Mouse (Mus musculus) embryonic facial prominence, embryonic 15.5 days (tissue): Measurements from ENCODE around the gene Pacsin1. TPM values are rescaled to one million over a fixed set of nuclear protein-coding genes. Genes with fewer than 3 reads are reported as not detected.
A peak's percentile ranks its signal among the peaks of the same experiment; 100 is the strongest.
"Not testable (repeated sequence)": the region's sequence is repeated elsewhere in the genome, so short reads cannot be mapped to it uniquely, and the experiment has no call there.

Source experiments
- ATAC-seq: fragments of 200-750 bp; cut with Nextera tagmentation; 2 replicates; pipeline ENCODE4 v1.8.0; 2017; ENCODE audit warnings: low read depth, moderate TSS enrichment; ENCODE audit not compliant: insufficient number of reproducible peaks, low FRiP score, low TSS enrichment
- H3K27ac ChIP-seq: fragments of 300-500 bp; sonication (generic); replicated peaks from 2 replicates; pipeline ENCODE4 v1.5.1; 2015; ENCODE audit warnings: mild to moderate bottlenecking, inconsistent platforms
- H3K27me3 ChIP-seq: fragments of 300-500 bp; sonication (generic); 2 replicates; pipeline ENCODE4 v1.6.1; 2015; ENCODE audit warnings: inconsistent platforms
- H3K36me3 ChIP-seq: fragments of 300-500 bp; sonication (generic); 2 replicates; pipeline ENCODE4 v1.6.1; 2015; ENCODE audit warnings: mild to moderate bottlenecking, inconsistent platforms
- H3K4me1 ChIP-seq: fragments of 300-500 bp; sonication (generic); 2 replicates; pipeline ENCODE4 v1.6.1; 2015; ENCODE audit warnings: inconsistent platforms
- H3K4me2 ChIP-seq: fragments of 300-500 bp; sonication (generic); replicated peaks from 2 replicates; pipeline ENCODE4 v1.6.1; 2015; ENCODE audit warnings: mild to moderate bottlenecking, inconsistent platforms
- H3K4me3 ChIP-seq: fragments of 300-500 bp; sonication (generic); replicated peaks from 2 replicates; pipeline ENCODE4 v1.5.1; 2015; ENCODE audit warnings: mild to moderate bottlenecking, inconsistent platforms
- H3K9ac ChIP-seq: fragments of 300-500 bp; sonication (generic); 2 replicates; pipeline ENCODE4 v1.6.1; 2015; ENCODE audit warnings: inconsistent platforms
- H3K9me3 ChIP-seq: fragments of 300-500 bp; sonication (generic); replicated peaks from 2 replicates; pipeline ENCODE4 v1.6.1; 2016; ENCODE audit warnings: inconsistent platforms
- WGBS: fragments of 180-500 bp; shearing (Covaris S2); methylation state at CpG from one replicate; pipeline ENCODE4 v1.1.7; 2015; 5-methylcytosine and 5-hydroxymethylcytosine counted together
- polyA plus RNA-seq: library from polyadenylated mRNA; unstranded; fragments of >200 nt; fragmentation: Nextera tagmentation; extraction: Ambion mirVana; gene quantifications from 2 replicates; pipeline ENCODE4 v1.2.1, GENCODE M21; 2015

The Pacsin1 gene
- polyA plus RNA-seq, 1 experiment from 2014 or later: 5.2 TPM

GRCm38 (mm10) chr17:27623360-27624326 lies 31.7 kb upstream of the Pacsin1 start, which contains the start of gene Nudt3:
Nudt3 (minus strand) TSS chr17:27623495.
- H3K9me3 ChIP-seq: no peaks in the 10 kb centered on the region
- WGBS: 7% methylated on average over 91 of the region's 91 CpGs
- peak within 1 kb of the TSS; percentile 92 for H3K9ac ChIP-seq
- H3K4me2 ChIP-seq: peak within 1 kb of the TSS; percentile 72
- peak within 1 kb of the TSS; percentile 89 for H3K4me3 ChIP-seq
- no peaks in the 10 kb centered on the region for H3K36me3 ChIP-seq
- H3K27ac ChIP-seq: peak within 1 kb of the TSS; percentile 90
- H3K27me3 ChIP-seq: no peaks in the 10 kb centered on the region
- peak; percentile 90 for ATAC-seq
- H3K4me1 ChIP-seq: peaks cover 43% of the 10 kb centered on the region

GRCm38 (mm10) chr17:27625455-27626251 lies 29.7 kb upstream of the Pacsin1 start:
- peak overlapping the region; percentile 69 for H3K27ac ChIP-seq
- H3K9me3 ChIP-seq: no peaks in the 10 kb centered on the region
- 26% methylated on average over 7 of the region's 7 CpGs for WGBS

GRCm38 (mm10) chr17:27626681-27627080 lies 28.6 kb upstream of the Pacsin1 start:
- Histone ChIP-seq H3K27me3 (no peaks in the 10 kb centered on the region), H3K9me3 (no peaks in the 10 kb centered on the region), H3K36me3 (peaks cover 21% of the 10 kb centered on the region), H3K4me3 (no peak overlapping the region), H3K4me1 (peaks cover 31% of the 10 kb centered on the region), H3K9ac (no peak overlapping the region), H3K4me2 (no peak overlapping the region), H3K27ac (no peak overlapping the region)
- WGBS: 32% methylated on average over 5 of the region's 5 CpGs
- no peak for ATAC-seq

More at GRCm38 (mm10) chr17:27625455-27626251, 29.7 kb upstream of the Pacsin1 start:
- H3K4me3 ChIP-seq: no peak overlapping the region
- peaks cover 11% of the 10 kb centered on the region for H3K36me3 ChIP-seq
- H3K9ac ChIP-seq: no peak overlapping the region
- no peak for ATAC-seq
- H3K27me3 ChIP-seq: no peaks in the 10 kb centered on the region
- peaks cover 39% of the 10 kb centered on the region for H3K4me1 ChIP-seq
- no peak overlapping the region for H3K4me2 ChIP-seq

GRCm38 (mm10) chr17:27627451-27627850 lies 27.9 kb upstream of the Pacsin1 start:
- H3K27ac ChIP-seq: no peak overlapping the region
- ATAC-seq: no peak
- no peak overlapping the region for H3K4me2 ChIP-seq
- H3K9me3 ChIP-seq: no peaks in the 10 kb centered on the region
- 46% methylated on average over 5 of the region's 5 CpGs for WGBS
- no peaks in the 10 kb centered on the region for H3K27me3 ChIP-seq
- no peak overlapping the region for H3K4me3 ChIP-seq
- peaks cover 37% of the 10 kb centered on the region for H3K4me1 ChIP-seq
- peaks cover 29% of the 10 kb centered on the region for H3K36me3 ChIP-seq
- H3K9ac ChIP-seq: no peak overlapping the region

GRCm38 (mm10) chr17:27628376-27628775 lies 26.9 kb upstream of the Pacsin1 start:
- Histone ChIP-seq H3K27ac (no peak overlapping the region), H3K4me2 (no peak overlapping the region)
- 81% methylated on average over 8 of the region's 8 CpGs for WGBS

GRCm38 (mm10) chr17:27629249-27630020 lies 25.9 kb upstream of the Pacsin1 start:
- H3K27me3 ChIP-seq: no peaks in the 10 kb centered on the region
- 61% methylated on average over 2 of the region's 2 CpGs for WGBS
- H3K4me2 ChIP-seq: no peak overlapping the region
- peaks cover 37% of the 10 kb centered on the region for H3K36me3 ChIP-seq
- H3K9ac ChIP-seq: no peak overlapping the region
- H3K27ac ChIP-seq: no peak overlapping the region
- ATAC-seq: 0 out of 2 replicates have a peak, but pooled peaks have one; percentile 13
- H3K4me1 ChIP-seq: peaks cover 46% of the 10 kb centered on the region
- no peaks in the 10 kb centered on the region for H3K9me3 ChIP-seq
- no peak overlapping the region for H3K4me3 ChIP-seq

More at GRCm38 (mm10) chr17:27628376-27628775, 26.9 kb upstream of the Pacsin1 start:
- Histone ChIP-seq H3K4me1 (peaks cover 46% of the 10 kb centered on the region), H3K9me3 (no peaks in the 10 kb centered on the region), H3K9ac (no peak overlapping the region), H3K36me3 (peaks cover 35% of the 10 kb centered on the region), H3K4me3 (no peak overlapping the region), H3K27me3 (no peaks in the 10 kb centered on the region)
- no peak for ATAC-seq

- under 1% methylated on average over 60 of the region's 72 CpGs for WGBS
- Histone ChIP-seq H3K9me3 (no peaks in the 10 kb centered on the region), H3K27me3 (no peaks in the 10 kb centered on the region), H3K36me3 (peaks cover 33% of the 10 kb centered on the region), H3K9ac (peak within 1 kb of the TSS; percentile 94), H3K27ac (peak within 1 kb of the TSS; percentile 91), H3K4me1 (peaks cover 35% of the 10 kb centered on the region), H3K4me2 (peak within 1 kb of the TSS; percentile 78), H3K4me3 (peak within 1 kb of the TSS; percentile 91)
- ATAC-seq: peak; percentile 99
Measured at GRCm38 (mm10) chr17:27634871-27635574, 20.3 kb upstream of the Pacsin1 start, which contains the start of gene RPS10-NUDT3. RPS10-NUDT3 (minus strand) TSS chr17:27635222.

GRCm38 (mm10) chr17:27635575-27635903 lies 19.8 kb upstream of the Pacsin1 start:
- peaks cover 28% of the 10 kb centered on the region for H3K36me3 ChIP-seq
- H3K9me3 ChIP-seq, H3K27me3 ChIP-seq, H3K9ac ChIP-seq, ATAC-seq: not testable (repeated sequence)
- peaks cover 35% of the 10 kb centered on the region for H3K4me1 ChIP-seq
- 32% methylated on average over 9 of the region's 9 CpGs for WGBS
- H3K27ac ChIP-seq: peak overlapping the region; percentile 91; the same call in 1 of the 2 replicates
- peak overlapping the region; percentile 91 for H3K4me3 ChIP-seq
- H3K4me2 ChIP-seq: peak overlapping the region; percentile 78

GRCm38 (mm10) chr17:27636132-27637020 lies 18.9 kb upstream of the Pacsin1 start, which contains the start of gene Rps10:
Rps10 (minus strand) TSS chr17:27636669.
- H3K9me3 ChIP-seq: no peaks in the 10 kb centered on the region
- ATAC-seq: no peak
- 44% methylated on average over 18 of the region's 18 CpGs for WGBS
- peak within 1 kb of the TSS; percentile 91; the same call in 1 of the 2 replicates for H3K27ac ChIP-seq
- H3K27me3 ChIP-seq: no peaks in the 10 kb centered on the region
- peak within 1 kb of the TSS; percentile 91 for H3K4me3 ChIP-seq
- peak within 1 kb of the TSS; percentile 78 for H3K4me2 ChIP-seq
- peaks cover 19% of the 10 kb centered on the region for H3K36me3 ChIP-seq
- H3K4me1 ChIP-seq: peaks cover 35% of the 10 kb centered on the region
- no peak within 1 kb of the TSS; the same call in 1 of the 2 replicates for H3K9ac ChIP-seq
